Mouse (Mus musculus) kidney, embryonic 14.5 days (tissue): ENCODE data around the gene Fxyd3. TPM values are rescaled to one million over a fixed set of nuclear protein-coding genes. Genes with fewer than 3 reads are reported as not detected.

ENCODE experiments used
- ATAC-seq: fragments of 200-750 bp; cut with Nextera tagmentation; 2 replicates; pipeline ENCODE4 v1.8.0; 2017; ENCODE audit warnings: moderate number of reproducible peaks, mild to moderate bottlenecking, moderate TSS enrichment, moderate library complexity; ENCODE audit not compliant: low FRiP score, low TSS enrichment
- H3K27ac ChIP-seq: fragments of 300-500 bp; sonication (generic); 2 replicates; pipeline ENCODE4 v1.5.1; 2014; ENCODE audit warnings: low read depth, mild to moderate bottlenecking, low read length, moderate library complexity, mixed read lengths
- H3K27me3 ChIP-seq: fragments of 300-500 bp; sonication (generic); 2 replicates; pipeline ENCODE4 v1.6.1; 2014; ENCODE audit warnings: mild to moderate bottlenecking, low read length; ENCODE audit not compliant: control insufficient read depth, insufficient read depth
- H3K36me3 ChIP-seq: fragments of 300-500 bp; sonication (generic); 2 replicates; pipeline ENCODE4 v1.6.1; 2014; ENCODE audit warnings: low read length, mixed read lengths; ENCODE audit not compliant: control insufficient read depth, insufficient read depth
- H3K4me1 ChIP-seq: fragments of 300-500 bp; sonication (generic); 2 replicates; pipeline ENCODE4 v1.6.1; 2014; ENCODE audit warnings: low read length, mixed read lengths; ENCODE audit not compliant: control insufficient read depth, insufficient read depth
- H3K4me2 ChIP-seq: fragments of 300-500 bp; sonication (generic); replicated peaks from 2 replicates; pipeline ENCODE4 v1.6.1; 2014; ENCODE audit warnings: low read depth, mild to moderate bottlenecking, low read length
- H3K4me3 ChIP-seq: fragments of 300-500 bp; sonication (generic); 2 replicates; pipeline ENCODE4 v1.5.1; 2014; ENCODE audit warnings: mild to moderate bottlenecking, low read length
- H3K9ac ChIP-seq: fragments of 300-500 bp; sonication (generic); 2 replicates; pipeline ENCODE4 v1.6.1; 2014; ENCODE audit warnings: low read depth, mild to moderate bottlenecking, low read length, moderate library complexity
- H3K9me3 ChIP-seq: fragments of 300-500 bp; sonication (generic); 2 replicates; pipeline ENCODE4 v1.6.1; 2016; ENCODE audit warnings: low read length; ENCODE audit not compliant: control insufficient read depth
- WGBS: fragments of 180-500 bp; shearing (Covaris S2); extraction: QIAGEN DNeasy Blood & Tissue Kit; methylation state at CpG from one replicate; pipeline ENCODE4 v1.1.7; 2014; 5-methylcytosine and 5-hydroxymethylcytosine counted together
- polyA plus RNA-seq: library from polyadenylated mRNA; unstranded; fragments of >200 nt; fragmentation: Nextera tagmentation; extraction: Ambion mirVana; gene quantifications from 2 replicates; pipeline ENCODE4 v1.2.1, GENCODE M21; 2014

Gene Fxyd3
- polyA plus RNA-seq, 1 experiment from 2014 or later: 13.4 TPM

DNA sequence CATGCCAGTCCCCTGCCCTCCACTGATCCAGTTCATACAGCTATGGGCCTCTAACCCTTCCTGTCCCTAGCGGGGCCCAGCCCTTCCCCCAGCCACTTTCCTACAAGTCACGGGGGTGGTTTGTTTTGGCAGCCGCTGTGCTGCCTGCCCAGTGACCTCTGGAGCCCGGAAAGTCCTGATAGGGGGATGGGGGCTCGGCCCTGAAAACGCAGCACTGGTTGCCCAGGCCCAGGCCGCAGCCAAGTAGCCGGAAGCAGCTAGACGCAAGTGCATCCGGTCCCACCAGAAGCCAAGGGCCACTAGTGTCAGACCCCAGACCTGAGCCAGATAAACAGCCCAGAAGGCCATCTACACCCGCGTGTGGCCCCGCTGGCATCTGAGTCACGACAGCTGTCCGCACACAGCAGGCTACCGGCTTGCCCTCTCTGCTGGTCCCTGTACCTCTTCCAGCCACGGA, 39.1 kb upstream of the Fxyd3 start:
- no peaks in the 10 kb centered on the region for H3K27me3 ChIP-seq
- H3K9me3 ChIP-seq: no peaks in the 10 kb centered on the region
- peak overlapping the region; percentile 71 for H3K27ac ChIP-seq
- ATAC-seq: peak; percentile 29
- H3K4me3 ChIP-seq: no peak overlapping the region
- H3K36me3 ChIP-seq: no peaks in the 10 kb centered on the region
- WGBS: 7% methylated on average over 17 of the region's 17 CpGs
- peak overlapping the region; percentile 36 for H3K4me2 ChIP-seq
- H3K9ac ChIP-seq: peak overlapping the region; percentile 34; the same call in 1 of the 2 replicates
- H3K4me1 ChIP-seq: peaks cover 25% of the 10 kb centered on the region

DNA sequence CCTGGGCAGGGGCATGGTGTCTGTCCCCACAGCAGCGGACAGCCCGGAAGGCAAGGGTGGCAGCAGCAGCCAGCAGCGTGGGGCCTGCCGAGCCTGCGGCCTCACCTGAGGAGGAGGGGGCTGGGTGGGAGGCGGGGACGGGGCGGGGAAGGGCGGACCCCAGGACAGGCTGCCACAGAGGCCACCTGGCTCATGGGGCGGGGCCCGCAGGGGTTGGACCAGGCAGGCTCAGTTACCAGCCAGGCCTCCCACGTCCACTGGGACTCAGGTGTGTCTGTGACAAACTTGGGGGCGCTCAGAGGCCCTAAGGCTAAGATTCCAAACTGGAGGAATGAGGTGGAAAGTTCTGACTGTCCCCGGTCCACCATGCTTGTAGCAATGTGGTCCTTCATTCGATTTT, 38.7 kb upstream of the Fxyd3 start, which contains the start of gene Hpn:
Hpn (minus strand) TSS at position 109 of the 400 bp plus-strand sequence.
- H3K9me3 ChIP-seq: no peaks in the 10 kb centered on the region
- peak; percentile 58 for ATAC-seq
- H3K27ac ChIP-seq: peak within 1 kb of the TSS; percentile 71
- H3K9ac ChIP-seq: peak within 1 kb of the TSS; percentile 34; the same call in 1 of the 2 replicates
- H3K4me1 ChIP-seq: peaks cover 25% of the 10 kb centered on the region
- H3K4me2 ChIP-seq: peak within 1 kb of the TSS; percentile 36
- H3K36me3 ChIP-seq: no peaks in the 10 kb centered on the region
- H3K4me3 ChIP-seq: peak within 1 kb of the TSS; percentile 19
- 11% methylated on average over 15 of the region's 15 CpGs for WGBS
- no peaks in the 10 kb centered on the region for H3K27me3 ChIP-seq

DNA sequence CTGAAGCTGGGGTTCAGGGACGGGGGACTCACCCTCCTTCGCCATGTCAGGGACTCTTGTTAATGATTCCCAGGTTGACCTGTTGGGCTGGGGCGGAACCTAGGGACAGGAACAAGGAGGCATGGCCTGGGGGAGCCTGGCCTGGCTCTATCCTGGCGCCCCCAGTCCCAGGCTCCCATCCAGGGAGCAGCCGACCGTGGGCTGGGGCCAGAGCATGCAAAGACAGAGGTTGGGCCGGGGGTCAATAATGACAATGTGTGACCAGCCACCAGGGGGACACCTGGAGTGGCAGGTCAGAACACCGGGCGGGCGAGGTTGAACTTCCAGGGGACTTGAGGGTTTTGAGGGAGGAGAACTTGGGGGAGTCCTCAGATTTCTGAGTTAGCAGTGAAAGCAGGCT, 38.1 kb upstream of the Fxyd3 start:
- H3K4me3 ChIP-seq: peak overlapping the region; percentile 19
- no peak for ATAC-seq
- H3K9me3 ChIP-seq: no peaks in the 10 kb centered on the region
- H3K4me2 ChIP-seq: peak overlapping the region; percentile 36
- WGBS: 50% methylated on average over 10 of the region's 10 CpGs
- peak overlapping the region; percentile 71; the same call in 1 of the 2 replicates for H3K27ac ChIP-seq
- peak overlapping the region; percentile 34; the same call in 1 of the 2 replicates for H3K9ac ChIP-seq
- H3K4me1 ChIP-seq: peaks cover 25% of the 10 kb centered on the region
- no peaks in the 10 kb centered on the region for H3K27me3 ChIP-seq
- H3K36me3 ChIP-seq: no peaks in the 10 kb centered on the region

DNA sequence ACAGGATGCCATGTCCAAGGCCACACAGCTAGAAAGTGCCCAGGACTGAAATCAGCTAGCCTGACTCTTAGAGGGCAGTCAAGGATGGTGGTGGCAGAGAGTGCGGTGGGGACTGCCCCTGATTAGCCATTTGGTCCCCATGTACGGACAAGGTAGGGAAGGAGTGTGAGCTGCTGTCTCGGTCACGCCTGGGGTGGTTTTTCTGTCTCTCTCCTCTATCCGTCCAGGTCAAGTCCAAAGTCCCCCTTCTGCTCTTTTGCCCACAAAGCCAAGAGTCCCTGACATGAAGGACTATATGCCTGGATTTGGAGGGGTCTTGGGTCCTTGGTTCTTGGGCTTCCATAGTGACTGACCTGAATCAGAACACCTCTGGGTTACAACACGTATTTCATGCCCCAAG, 37.3 kb upstream of the Fxyd3 start:
- peaks cover 25% of the 10 kb centered on the region for H3K4me1 ChIP-seq
- H3K4me3 ChIP-seq: no peak overlapping the region
- WGBS: 60% methylated on average over 6 of the region's 6 CpGs
- no peaks in the 10 kb centered on the region for H3K9me3 ChIP-seq
- no peak overlapping the region for H3K4me2 ChIP-seq
- ATAC-seq: no peak
- no peak overlapping the region for H3K27ac ChIP-seq
- no peaks in the 10 kb centered on the region for H3K27me3 ChIP-seq
- no peak overlapping the region for H3K9ac ChIP-seq
- no peaks in the 10 kb centered on the region for H3K36me3 ChIP-seq

DNA sequence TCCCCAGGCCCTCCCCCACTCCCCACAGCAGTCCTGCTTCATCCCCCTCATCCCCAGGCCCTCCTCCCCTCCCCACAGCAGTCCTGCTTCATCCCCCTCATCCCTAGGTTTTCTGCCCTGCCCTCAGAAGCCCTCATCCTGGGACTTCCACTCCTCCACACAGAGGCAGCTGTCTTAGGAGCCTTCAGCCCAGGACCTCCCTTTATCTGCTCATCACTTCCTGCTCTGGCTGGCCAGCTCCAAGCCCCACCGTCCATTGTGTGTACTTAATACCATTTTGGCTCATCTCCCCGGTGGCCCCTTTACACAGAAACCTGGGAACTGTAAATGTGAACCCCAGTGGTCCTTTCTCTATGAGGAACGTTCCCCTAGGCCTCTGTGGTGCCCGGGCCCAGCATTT, 35.5 kb upstream of the Fxyd3 start:
- ATAC-seq: no peak
- H3K27ac ChIP-seq: no peak overlapping the region
- H3K9me3 ChIP-seq: no peaks in the 10 kb centered on the region
- peaks cover 25% of the 10 kb centered on the region for H3K4me1 ChIP-seq
- H3K9ac ChIP-seq: no peak overlapping the region
- no peak overlapping the region for H3K4me2 ChIP-seq
- 39% methylated on average over 4 of the region's 4 CpGs for WGBS
- H3K36me3 ChIP-seq: no peaks in the 10 kb centered on the region
- no peak overlapping the region for H3K4me3 ChIP-seq
- H3K27me3 ChIP-seq: no peaks in the 10 kb centered on the region

DNA sequence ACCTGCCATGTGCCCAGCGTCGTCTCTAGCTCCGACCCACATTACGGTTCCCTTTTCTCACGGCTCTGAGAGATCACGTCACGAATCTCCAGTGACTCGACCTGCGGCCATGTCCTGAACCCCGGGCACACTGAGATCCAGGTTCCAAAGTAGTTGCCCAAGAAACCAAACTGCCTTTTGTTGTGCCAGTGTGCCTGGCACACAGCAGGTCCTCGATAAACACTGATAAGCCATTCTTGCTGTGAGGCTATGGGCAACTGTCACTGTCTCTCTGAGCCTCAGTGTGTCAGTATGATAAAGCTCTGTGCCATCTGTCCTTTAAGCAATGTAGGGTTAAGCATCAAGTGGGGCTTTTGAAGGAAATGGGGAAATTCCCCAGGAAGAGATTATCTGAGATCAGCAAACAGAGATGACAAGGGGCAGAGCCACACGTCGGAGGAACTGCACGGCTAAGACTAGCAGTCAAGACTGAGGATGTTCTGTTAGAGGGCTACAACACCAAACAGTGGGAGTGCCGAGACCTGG, 34.4 kb upstream of the Fxyd3 start:
- Histone ChIP-seq H3K27me3 (no peaks in the 10 kb centered on the region), H3K4me1 (peaks cover 25% of the 10 kb centered on the region), H3K27ac (no peak overlapping the region), H3K4me3 (no peak overlapping the region), H3K4me2 (no peak overlapping the region), H3K9me3 (no peaks in the 10 kb centered on the region), H3K9ac (0 out of 2 replicates have a peak overlapping the region, but pooled peaks have one; percentile 1), H3K36me3 (no peaks in the 10 kb centered on the region)
- no peak for ATAC-seq
- WGBS: 75% methylated on average over 15 of the region's 15 CpGs

DNA sequence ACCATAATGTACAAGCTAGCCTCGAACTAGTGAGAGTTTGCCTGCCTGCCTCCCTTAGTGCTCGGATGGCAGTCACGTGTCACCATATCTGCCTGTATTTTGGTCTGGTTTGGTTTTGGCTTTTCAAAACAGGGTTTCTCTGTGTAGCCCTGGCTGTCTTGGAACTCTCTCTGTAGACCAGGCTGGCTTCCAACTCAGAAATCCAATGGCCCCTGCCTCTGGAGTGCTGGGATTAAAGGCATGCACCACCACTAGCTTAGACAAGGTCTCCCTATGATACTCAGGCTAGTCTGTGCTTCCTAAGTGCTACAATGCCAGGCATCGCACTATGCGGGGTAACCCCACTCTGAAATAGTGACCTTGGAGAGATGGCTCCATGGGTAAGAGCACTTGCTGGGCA, 33.3 kb upstream of the Fxyd3 start:
- no peak overlapping the region for H3K27ac ChIP-seq
- no peak overlapping the region for H3K9ac ChIP-seq
- H3K4me2 ChIP-seq: no peak overlapping the region
- H3K36me3 ChIP-seq: no peaks in the 10 kb centered on the region
- no peak for ATAC-seq
- peaks cover 15% of the 10 kb centered on the region for H3K4me1 ChIP-seq
- no peaks in the 10 kb centered on the region for H3K27me3 ChIP-seq
- H3K9me3 ChIP-seq: no peaks in the 10 kb centered on the region
- no peak overlapping the region for H3K4me3 ChIP-seq
- 87% methylated on average over 5 of the region's 5 CpGs for WGBS

DNA sequence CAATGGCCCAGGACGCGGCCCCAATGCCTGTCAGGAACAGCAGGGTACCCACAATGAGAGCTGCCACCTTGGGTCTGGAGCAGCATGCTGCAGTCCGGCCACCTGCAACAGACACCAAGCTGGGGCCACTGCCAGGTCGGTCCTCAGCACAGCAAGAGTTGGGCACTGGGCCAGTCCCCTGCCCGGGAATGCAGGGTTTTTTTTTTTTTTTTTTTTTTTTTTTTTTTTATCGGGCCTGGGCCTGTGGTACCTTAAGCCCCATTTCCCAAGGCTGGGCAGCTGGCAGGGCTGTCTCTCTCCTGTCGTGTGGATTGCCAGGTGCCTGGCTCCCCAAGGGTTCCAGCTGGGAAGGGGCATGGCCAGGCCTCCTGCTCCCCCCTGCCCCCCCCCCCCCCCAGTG, 32.6 kb upstream of the Fxyd3 start:
- no peak for ATAC-seq
- no peaks in the 10 kb centered on the region for H3K27me3 ChIP-seq
- H3K4me2 ChIP-seq: no peak overlapping the region
- no peak overlapping the region for H3K4me3 ChIP-seq
- H3K27ac ChIP-seq: no peak overlapping the region
- no peaks in the 10 kb centered on the region for H3K36me3 ChIP-seq
- peaks cover 15% of the 10 kb centered on the region for H3K4me1 ChIP-seq
- WGBS: 49% methylated on average over 7 of the region's 7 CpGs
- no peaks in the 10 kb centered on the region for H3K9me3 ChIP-seq
- no peak overlapping the region for H3K9ac ChIP-seq

DNA sequence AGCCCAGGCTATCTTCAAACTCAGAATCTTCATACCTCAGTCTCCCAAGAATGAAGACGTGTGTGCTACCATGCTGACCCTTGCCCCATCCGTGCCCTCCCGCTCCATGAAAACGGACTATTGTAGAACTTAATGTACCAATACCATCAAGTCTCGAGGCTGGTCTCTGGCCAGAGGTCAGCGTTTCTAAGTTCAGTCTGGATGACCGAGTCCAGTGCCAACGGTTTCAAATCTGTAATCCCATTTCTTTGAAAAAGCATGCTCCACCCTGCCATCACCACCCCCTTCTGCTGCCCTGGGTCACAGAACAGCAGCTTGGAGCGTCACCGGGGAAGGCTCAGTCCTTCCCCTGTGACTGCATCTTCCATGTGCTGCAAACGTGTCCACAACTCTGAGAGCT, 31.3 kb upstream of the Fxyd3 start:
- no peak for ATAC-seq
- 86% methylated on average over 11 of the region's 11 CpGs for WGBS
- H3K4me2 ChIP-seq: no peak overlapping the region

More for the DNA sequence above, 31.3 kb upstream of the Fxyd3 start:
- H3K4me3 ChIP-seq: no peak overlapping the region
- no peak overlapping the region for H3K27ac ChIP-seq
- peaks cover 15% of the 10 kb centered on the region for H3K4me1 ChIP-seq
- H3K36me3 ChIP-seq: no peaks in the 10 kb centered on the region
- H3K9ac ChIP-seq: no peak overlapping the region
- no peaks in the 10 kb centered on the region for H3K27me3 ChIP-seq
- H3K9me3 ChIP-seq: no peaks in the 10 kb centered on the region
